Mouse (Mus musculus) monocyte, adult 5-6 weeks (primary cell): ENCODE data around the gene Uqcrh. TPM values are rescaled to one million over a fixed set of nuclear protein-coding genes. Genes with fewer than 3 reads are reported as not detected.

Experiments
- total RNA-seq: library from RNA; stranded (forward); fragments of 200-1000, 200-491, 200-594 nt; gene quantifications from 3 replicates; pipeline ENCODE4 v1.2.3, GENCODE M21; 2017

Gene Uqcrh
- total RNA-seq, 1 experiment from 2014 or later = 562 TPM

Other genes with a start within 250 kb of the Uqcrh start
- gene Mob3c, start 247.0 kb downstream of the Uqcrh start, total RNA-seq = 17.7 to 25.1 TPM (median 19.5 TPM) in 3 replicates
- gene Mknk1, start 235.9 kb downstream of the Uqcrh start, total RNA-seq = 80.9 to 129 TPM (median 98.0 TPM) in 3 replicates
- gene Kncn, start 190.7 kb downstream of the Uqcrh start, total RNA-seq = not detected in 3 replicates
- gene 6430628N08Rik, start 184.4 kb downstream of the Uqcrh start, total RNA-seq = not detected in 3 replicates
- gene Dmbx1, start 135.1 kb downstream of the Uqcrh start, total RNA-seq = not detected in 3 replicates
- gene Faah, start 57.1 kb downstream of the Uqcrh start, total RNA-seq = 5.3 to 9.1 TPM (median 6.8 TPM) in 3 replicates
- 19.5 to 41.1 TPM (median 19.5 TPM) in 3 replicates for gene Nsun4, start 21.2 kb downstream of the Uqcrh start, total RNA-seq
- gene Lrrc41, start 198 bp upstream of the Uqcrh start, total RNA-seq = 5.2 to 13.2 TPM (median 8.6 TPM) in 3 replicates
- 1.1 to 2.1 TPM (median 1.2 TPM) in 3 replicates for gene Rad54l, start 48.6 kb upstream of the Uqcrh start, total RNA-seq
- gene Pomgnt1, start 48.8 kb upstream of the Uqcrh start, total RNA-seq = 10.0 to 24.0 TPM (median 12.7 TPM) in 3 replicates
- 0.19 TPM in 1 of 3 replicates, not detected in the others for gene Lurap1, start 76.3 kb upstream of the Uqcrh start, total RNA-seq
- not detected in 3 replicates for gene Tspan1, start 92.5 kb upstream of the Uqcrh start, total RNA-seq
- gene 1700042G07Rik, start 98.3 kb upstream of the Uqcrh start, total RNA-seq = not detected in 3 replicates
- gene Gm49337, start 98.3 kb upstream of the Uqcrh start, total RNA-seq = 0.76 TPM in 1 of 3 replicates, not detected in the others
- gene Pik3r3, start 146.5 kb upstream of the Uqcrh start, total RNA-seq = 0.87 to 2.9 TPM in 2 of 3 replicates, not detected in the other